8 mouse cellular contexts compared by ENCODE assay signal in genomic region chr4:44757131-44757530, GRCm38 (mm10). TPM values are rescaled to one million over a fixed set of nuclear protein-coding genes. Genes with fewer than 3 reads are reported as not detected.
DNase-seq lines count a peak whose midpoint lies in the region; ATAC-seq and TF ChIP-seq lines count a peak whose summit lies in the region.
"Not testable (repeated sequence)": the region's sequence is repeated elsewhere in the genome, so short reads cannot be mapped to it uniquely, and the experiment has no call there.

No protein-coding gene starts in this region.

- H3K9ac ChIP-seq in ES-Bruce4 (ENCODE audit: low read depth, poor library complexity, severe bottlenecking) = peak overlapping the region; percentile 72
- H3K9ac ChIP-seq in embryonic facial prominence, embryonic 13.5 days = peak overlapping the region; percentile 94
- H3K9ac ChIP-seq in hindbrain, embryonic 14.5 days = peak overlapping the region; percentile 71
- H3K9ac ChIP-seq in liver, postnatal 0 days (replicated peaks) = peak overlapping the region; percentile 99
- H3K9ac ChIP-seq in midbrain, embryonic 16.5 days (ENCODE audit: low read depth, low read length) = peak overlapping the region; percentile 92
- H3K9ac ChIP-seq in stomach, postnatal 0 days (ENCODE audit: low read length) = peak overlapping the region; percentile 93

- ATAC-seq in embryonic facial prominence, embryonic 13.5 days (ENCODE audit: insufficient number of reproducible peaks, insufficient read depth, low FRiP score, low TSS enrichment, low read depth); hindbrain, embryonic 14.5 days (ENCODE audit: low FRiP score); liver, postnatal 0 days; midbrain, embryonic 16.5 days; stomach, postnatal 0 days (ENCODE audit: low FRiP score, low TSS enrichment): not testable (repeated sequence)

- H3K9me3 ChIP-seq in ES-Bruce4 (replicated peaks; ENCODE audit: control insufficient read depth, insufficient read depth, low read length, poor library complexity, severe bottlenecking); embryonic facial prominence, embryonic 13.5 days; hindbrain, embryonic 14.5 days (ENCODE audit: control insufficient read depth, low read length); liver, postnatal 0 days (ENCODE audit: low read length); midbrain, embryonic 16.5 days (replicated peaks; ENCODE audit: control insufficient read depth, low read length, poor library complexity, severe bottlenecking); stomach, postnatal 0 days (ENCODE audit: control insufficient read depth, low read length): not testable (repeated sequence)

- intact Hi-C loops in gastrocnemius, adult 2 months (cut with DNase I) = loop anchor here (10.0 kb wide), 1 partner anchor 148 kb away; no protein-coding TSS in a partner anchor
- intact Hi-C loops in left cerebral cortex, adult 2 months (cut with DNase I) = loop anchor here (2.0 to 5.0 kb wide), 2 partner anchors 150 to 216 kb away; no protein-coding TSS in a partner anchor

- H3K4me3 ChIP-seq in ES-Bruce4 (ENCODE audit: low read depth, low read length) = peak overlapping the region; percentile 95
- H3K4me3 ChIP-seq in embryonic facial prominence, embryonic 13.5 days = peak overlapping the region; percentile 97
- H3K4me3 ChIP-seq in gastrocnemius, adult 2 months = peak overlapping the region; percentile 88
- H3K4me3 ChIP-seq in hindbrain, embryonic 14.5 days (replicated peaks; ENCODE audit: low read length) = peak overlapping the region; percentile 57
- H3K4me3 ChIP-seq in left cerebral cortex, adult 2 months = peak overlapping the region; percentile 100
- H3K4me3 ChIP-seq in liver, postnatal 0 days (ENCODE audit: low read depth, low read length) = peak overlapping the region; percentile 99
- peak overlapping the region; percentile 98 for H3K4me3 ChIP-seq in midbrain, embryonic 16.5 days (ENCODE audit: low read depth, low read length)
- H3K4me3 ChIP-seq in stomach, postnatal 0 days (ENCODE audit: low read depth, low read length) = peak overlapping the region; percentile 91

- 8% methylated on average over 10 of the region's 10 CpGs for WGBS in embryonic facial prominence, embryonic 13.5 days
- 8% methylated on average over 10 of the region's 10 CpGs for WGBS in hindbrain, embryonic 14.5 days
- 4% methylated on average over 10 of the region's 10 CpGs for WGBS in liver, postnatal 0 days (ENCODE audit: insufficient replicate concordance)
- 9% methylated on average over 10 of the region's 10 CpGs for WGBS in midbrain, embryonic 16.5 days
- 6% methylated on average over 10 of the region's 10 CpGs for WGBS in stomach, postnatal 0 days

- not testable (repeated sequence) for H3K36me3 ChIP-seq in ES-Bruce4 (ENCODE audit: control insufficient read depth, insufficient read depth, low read length, poor library complexity, severe bottlenecking); embryonic facial prominence, embryonic 13.5 days; hindbrain, embryonic 14.5 days (replicated peaks; ENCODE audit: control insufficient read depth, insufficient read depth); liver, postnatal 0 days (replicated peaks; ENCODE audit: insufficient read depth, low read length); midbrain, embryonic 16.5 days (ENCODE audit: control insufficient read depth, insufficient read depth, low read length); stomach, postnatal 0 days (ENCODE audit: control insufficient read depth, insufficient read depth, low read length)

- not testable (repeated sequence) for H3K4me1 ChIP-seq in ES-Bruce4 (ENCODE audit: control insufficient read depth, insufficient read depth, low read length); embryonic facial prominence, embryonic 13.5 days; liver, postnatal 0 days (ENCODE audit: insufficient read depth); midbrain, embryonic 16.5 days (ENCODE audit: control insufficient read depth, insufficient read depth, low read length); stomach, postnatal 0 days (replicated peaks; ENCODE audit: control insufficient read depth, insufficient read depth)
- peaks cover 15% of the 10 kb centered on the region; the same call in 1 of the 2 replicates for H3K4me1 ChIP-seq in hindbrain, embryonic 14.5 days (replicated peaks; ENCODE audit: control insufficient read depth, insufficient read depth, low read length)

- H3K4me2 ChIP-seq in embryonic facial prominence, embryonic 13.5 days = peak overlapping the region; percentile 76
- peak overlapping the region; percentile 74 for H3K4me2 ChIP-seq in hindbrain, embryonic 14.5 days (replicated peaks)
- H3K4me2 ChIP-seq in liver, postnatal 0 days (ENCODE audit: low read depth, low read length) = peak overlapping the region; percentile 78
- H3K4me2 ChIP-seq in midbrain, embryonic 16.5 days (ENCODE audit: low read length) = peak overlapping the region; percentile 67
- H3K4me2 ChIP-seq in stomach, postnatal 0 days (replicated peaks; ENCODE audit: low read depth) = peak overlapping the region; percentile 83

- TF ChIP-seq POLR2A in ES-Bruce4 (IDR thresholded peaks at IDR 0.05; ENCODE audit: insufficient read depth, low read length) = not testable (repeated sequence)

- not testable (repeated sequence) for TF ChIP-seq CTCF in ES-Bruce4 (IDR thresholded peaks at IDR 0.05; ENCODE audit: low read depth, low read length); gastrocnemius, adult 2 months (IDR thresholded peaks at IDR 0.05); left cerebral cortex, adult 2 months (IDR thresholded peaks at IDR 0.05); liver, postnatal 0 days (IDR thresholded peaks at IDR 0.05; ENCODE audit: low read depth); stomach, postnatal 0 days (IDR thresholded peaks at IDR 0.05; ENCODE audit: low read depth)

- not testable (repeated sequence) for H3K27me3 ChIP-seq in ES-Bruce4 (ENCODE audit: control insufficient read depth, insufficient read depth, low read length, poor library complexity, severe bottlenecking); embryonic facial prominence, embryonic 13.5 days; hindbrain, embryonic 14.5 days (ENCODE audit: control insufficient read depth, insufficient read depth, low read length); liver, postnatal 0 days (ENCODE audit: insufficient read depth, low read length); midbrain, embryonic 16.5 days (ENCODE audit: control insufficient read depth, insufficient read depth, low read depth, low read length); stomach, postnatal 0 days (ENCODE audit: control insufficient read depth, insufficient read depth, low read length)

- not testable (repeated sequence) for H3K27ac ChIP-seq in ES-Bruce4 (ENCODE audit: insufficient read depth, low read length); embryonic facial prominence, embryonic 13.5 days
- peak overlapping the region; percentile 96 for H3K27ac ChIP-seq in gastrocnemius, adult 2 months
- peak overlapping the region; percentile 85 for H3K27ac ChIP-seq in hindbrain, embryonic 14.5 days
- H3K27ac ChIP-seq in left cerebral cortex, adult 2 months = peak overlapping the region; percentile 94
- H3K27ac ChIP-seq in liver, postnatal 0 days (ENCODE audit: low read depth) = peak overlapping the region; percentile 99
- peak overlapping the region; percentile 93 for H3K27ac ChIP-seq in midbrain, embryonic 16.5 days (ENCODE audit: low read length)
- H3K27ac ChIP-seq in stomach, postnatal 0 days (replicated peaks) = peak overlapping the region; percentile 97

- not testable (repeated sequence) for DNase-seq in gastrocnemius, adult 2 months; hindbrain, embryonic 14.5 days (ENCODE audit: low spot score); left cerebral cortex, adult 2 months (ENCODE audit: extremely low spot score in 1 of 2, low spot score in 2 of 2); liver, postnatal 0 days; stomach, postnatal 0 days (ENCODE audit: low spot score)

- TF ChIP-seq EP300 in ES-Bruce4 (IDR thresholded peaks at IDR 0.05; ENCODE audit: insufficient read depth, low read depth, low read length); liver, postnatal 0 days (IDR thresholded peaks at IDR 0.05; ENCODE audit: low read depth); stomach, postnatal 0 days (optimal IDR thresholded peaks at IDR 0.05): not testable (repeated sequence)

RNA-seq across cellular contexts. Expression of gene Zcchc7, which starts 1.5 kb away (rescaled TPM):
- polyA plus RNA-seq in ES-Bruce4 (2011; ENCODE audit: insufficient read depth, insufficient read length, low read depth, missing spikeins) = 41.2 and 41.8 TPM in 2 replicates
- polyA plus RNA-seq in embryonic facial prominence, embryonic 13.5 days (2015; fragmentation: Nextera tagmentation; extraction: Ambion mirVana) = 43.6 and 50.1 TPM in 2 replicates
- 10 to 100 TPM; 20.4 to 20.8 TPM for total RNA-seq in gastrocnemius, adult 2 months (2021)
- polyA plus RNA-seq in hindbrain, embryonic 14.5 days (2014; fragmentation: Nextera tagmentation; extraction: Ambion mirVana) = 34.3 and 38.5 TPM in 2 replicates
- total RNA-seq in left cerebral cortex, adult 2 months (2021) = 10 to 100 TPM; 63.1 to 71.7 TPM
- 19.6 and 19.8 TPM in 2 replicates for polyA plus RNA-seq in liver, postnatal 0 days (2015; fragmentation: Nextera tagmentation; extraction: Ambion mirVana)
- 31.2 and 34.7 TPM in 2 replicates for polyA plus RNA-seq in midbrain, embryonic 16.5 days (2015; fragmentation: Nextera tagmentation; extraction: Ambion mirVana)
- 31.9 and 36.4 TPM in 2 replicates for polyA plus RNA-seq in stomach, postnatal 0 days (2015; fragmentation: Nextera tagmentation; extraction: Ambion mirVana)

RNA-seq across cellular contexts. Expression of gene Pax5, which starts 46.8 kb away (rescaled TPM):
- 0.14 TPM in 1 of 2 replicates, not detected in the other for polyA plus RNA-seq in ES-Bruce4 (2011; ENCODE audit: insufficient read depth, insufficient read length, low read depth, missing spikeins)
- polyA plus RNA-seq in embryonic facial prominence, embryonic 13.5 days (2015; fragmentation: Nextera tagmentation; extraction: Ambion mirVana) = not detected in 2 replicates
- total RNA-seq in gastrocnemius, adult 2 months (2021) = under 1 TPM in 1 of 2 experiments, not detected in 1; 0.10 TPM
- 1.8 and 1.9 TPM in 2 replicates for polyA plus RNA-seq in hindbrain, embryonic 14.5 days (2014; fragmentation: Nextera tagmentation; extraction: Ambion mirVana)
- total RNA-seq in left cerebral cortex, adult 2 months (2021) = under 1 TPM in 1 of 2 experiments, not detected in 1; 0.51 TPM
- 0.75 and 0.99 TPM in 2 replicates for polyA plus RNA-seq in liver, postnatal 0 days (2015; fragmentation: Nextera tagmentation; extraction: Ambion mirVana)
- polyA plus RNA-seq in midbrain, embryonic 16.5 days (2015; fragmentation: Nextera tagmentation; extraction: Ambion mirVana) = 3.6 and 4.8 TPM in 2 replicates
- polyA plus RNA-seq in stomach, postnatal 0 days (2015; fragmentation: Nextera tagmentation; extraction: Ambion mirVana) = 0.07 TPM in 1 of 2 replicates, not detected in the other
